Mouse (Mus musculus) inflammation-experienced regulatory T-cells (primary cell): ENCODE measurements around the gene Klk1b1. TPM values are rescaled to one million over a fixed set of nuclear protein-coding genes. Genes with fewer than 3 reads are reported as not detected.

Experiments used
- polyA plus RNA-seq, 2 experiments: library from polyadenylated mRNA; unstranded; fragments of 100-300 nt; shearing (Covaris generic); gene quantifications; one replicate each; pipeline ENCODE4 v1.2.1; 2017

Gene Klk1b1
- not detected for polyA plus RNA-seq

GRCm38 (mm10) chr7:43966451-43966850 lies at the start of gene Klk1b1:
TSS of gene Klk1b1 (plus strand) at chr7:43966751.

GRCm38 (mm10) chr7:43933440-43933839 lies 33.1 kb upstream of the Klk1b1 start, which contains the start of gene Klk15:
TSS of gene Klk15 (plus strand) at chr7:43933740.

GRCm38 (mm10) chr7:43950364-43950763 lies 16.2 kb upstream of the Klk1b1 start, which contains the start of gene Klk1b8:
TSS of gene Klk1b8 (plus strand) at chr7:43950664.

GRCm38 (mm10) chr7:43975761-43976160 lies 9.2 kb downstream of the Klk1b1 start, which contains the start of gene Klk1b9:
TSS of gene Klk1b9 (plus strand) at chr7:43976061.

GRCm38 (mm10) chr7:43995577-43995976 lies 29.0 kb downstream of the Klk1b1 start, which contains the start of gene Klk1b11:
TSS of gene Klk1b11 (plus strand) at chr7:43995877.

GRCm38 (mm10) chr7:44011868-44012267 lies 45.3 kb downstream of the Klk1b1 start, which contains the start of gene Klk1b26:
TSS of gene Klk1b26 (plus strand) at chr7:44012168.

Other genes with a start within 250 kb of the Klk1b1 start
- under 1 TPM in 1 of 2 experiments, not detected in 1; 0.19 TPM for gene Klk12, start 197.9 kb upstream of the Klk1b1 start, polyA plus RNA-seq
- gene Klk11, start 192.1 kb upstream of the Klk1b1 start, polyA plus RNA-seq, result under 1 TPM; 0.28 to 0.97 TPM
- under 1 TPM; 0.11 to 0.21 TPM for gene Klk10, start 185.7 kb upstream of the Klk1b1 start, polyA plus RNA-seq
- 1 to 10 TPM in 1 of 2 experiments, under 1 TPM in 1; 0.92 to 1.5 TPM for gene Klk9, start 174.9 kb upstream of the Klk1b1 start, polyA plus RNA-seq
- 100 to 1,000 TPM; 112 to 189 TPM for gene Klk8, start 169.2 kb upstream of the Klk1b1 start, polyA plus RNA-seq
- under 1 TPM; 0.11 to 0.64 TPM for gene Klk7, start 155.5 kb upstream of the Klk1b1 start, polyA plus RNA-seq
- gene Klk6, start 142.3 kb upstream of the Klk1b1 start, polyA plus RNA-seq, result under 1 TPM; 0.18 to 0.43 TPM
- under 1 TPM in 1 of 2 experiments, not detected in 1; 0.31 TPM for gene Klk5, start 124.8 kb upstream of the Klk1b1 start, polyA plus RNA-seq
- gene Klk4, start 85.6 kb upstream of the Klk1b1 start, polyA plus RNA-seq, result not detected
- under 1 TPM in 1 of 2 experiments, not detected in 1; 0.69 TPM for gene Klk15, start 33.0 kb upstream of the Klk1b1 start, polyA plus RNA-seq
- gene Klk1b8, start 16.1 kb upstream of the Klk1b1 start, polyA plus RNA-seq, result 1 to 10 TPM in 1 of 2 experiments, not detected in 1; 1.9 TPM
- gene Klk1b9, start 9.3 kb downstream of the Klk1b1 start, polyA plus RNA-seq, result not detected
- gene Klk1b11, start 29.1 kb downstream of the Klk1b1 start, polyA plus RNA-seq, result not detected
- gene Klk1b26, start 45.4 kb downstream of the Klk1b1 start, polyA plus RNA-seq, result under 1 TPM in 1 of 2 experiments, not detected in 1; 0.22 TPM
- 1 to 10 TPM; 2.7 to 3.0 TPM for gene Klk1b27, start 85.5 kb downstream of the Klk1b1 start, polyA plus RNA-seq
- gene Klk1b21, start 135.6 kb downstream of the Klk1b1 start, polyA plus RNA-seq, result not detected
- not detected for gene Klk1b22, start 145.9 kb downstream of the Klk1b1 start, polyA plus RNA-seq
- not detected for gene Klk1b16, start 170.0 kb downstream of the Klk1b1 start, polyA plus RNA-seq
- under 1 TPM in 1 of 2 experiments, not detected in 1; 0.84 TPM for gene Klk1b24, start 221.5 kb downstream of the Klk1b1 start, polyA plus RNA-seq
- not detected for gene Klk1b3, start 231.4 kb downstream of the Klk1b1 start, polyA plus RNA-seq
- gene Klk1b4, start 240.7 kb downstream of the Klk1b1 start, polyA plus RNA-seq, result under 1 TPM in 1 of 2 experiments, not detected in 1; 0.59 TPM
- not detected for gene Klk1b5, start 249.2 kb downstream of the Klk1b1 start, polyA plus RNA-seq